In genomic region chr5:143059182-143059581, GRCm38 (mm10) we compare ENCODE assay signal across 11 mouse cellular contexts. TPM values are rescaled to one million over a fixed set of nuclear protein-coding genes. Genes with fewer than 3 reads are reported as not detected.
DNase-seq lines count a peak whose midpoint lies in the region; ATAC-seq and TF ChIP-seq lines count a peak whose summit lies in the region.
"Had no signal": no experiment of that assay in that cellular context is flagged by ENCODE, and none has a peak within 500 bp of the region (broad histone marks: within the 10 kb centered on the region; RNA-seq: fewer than 3 reads in every experiment).

No protein-coding gene starts in this region.

- no peaks in the 10 kb centered on the region for H3K27me3 ChIP-seq in heart, embryonic 10.5 days (ENCODE audit: insufficient read depth, poor library complexity, severe bottlenecking)
- H3K27me3 ChIP-seq in midbrain, postnatal 0 days (ENCODE audit: insufficient read depth, low read length): no peaks in the 10 kb centered on the region
- no peaks in the 10 kb centered on the region for H3K27me3 ChIP-seq in midbrain, embryonic 13.5 days
- H3K27me3 ChIP-seq in heart, embryonic 16.5 days (ENCODE audit: control insufficient read depth, insufficient read depth, low read length): no peaks in the 10 kb centered on the region
- no peaks in the 10 kb centered on the region for H3K27me3 ChIP-seq in stomach, embryonic 14.5 days (ENCODE audit: control insufficient read depth, insufficient read depth, low read length)
- H3K27me3 ChIP-seq: limb, embryonic 12.5 days; neural tube, embryonic 13.5 days had no signal

- no peak for TF ChIP-seq CTCF in midbrain, postnatal 0 days (IDR thresholded peaks at IDR 0.05)

- peaks cover 74% of the 10 kb centered on the region for H3K4me1 ChIP-seq in heart, embryonic 10.5 days
- peaks cover 4% of the 10 kb centered on the region; the same call in 1 of the 2 replicates for H3K4me1 ChIP-seq in midbrain, postnatal 0 days (ENCODE audit: insufficient read depth, low read length)
- H3K4me1 ChIP-seq in midbrain, embryonic 13.5 days (replicated peaks): peaks cover 34% of the 10 kb centered on the region
- H3K4me1 ChIP-seq in heart, embryonic 16.5 days (ENCODE audit: control insufficient read depth, insufficient read depth, low read length): peaks cover 56% of the 10 kb centered on the region
- H3K4me1 ChIP-seq in stomach, embryonic 14.5 days (ENCODE audit: control insufficient read depth, insufficient read depth, low read length): peaks cover 18% of the 10 kb centered on the region
- H3K4me1 ChIP-seq: limb, embryonic 12.5 days had no signal

- no peak overlapping the region for H3K4me2 ChIP-seq in midbrain, postnatal 0 days (ENCODE audit: low read depth, low read length, poor library complexity, severe bottlenecking)
- H3K4me2 ChIP-seq in midbrain, embryonic 13.5 days (replicated peaks): no peak overlapping the region
- H3K4me2 ChIP-seq in heart, embryonic 16.5 days (ENCODE audit: low read depth, low read length): no peak overlapping the region
- H3K4me2 ChIP-seq in stomach, embryonic 14.5 days (replicated peaks; ENCODE audit: low read depth, low read length): no peak overlapping the region
- H3K4me2 ChIP-seq: limb, embryonic 12.5 days; neural tube, embryonic 13.5 days had no signal

- H3K36me3 ChIP-seq in heart, embryonic 10.5 days: peaks cover 21% of the 10 kb centered on the region
- peaks cover 2% of the 10 kb centered on the region; the same call in 1 of the 2 replicates for H3K36me3 ChIP-seq in midbrain, postnatal 0 days (ENCODE audit: insufficient read depth, low read length)
- peaks cover 31% of the 10 kb centered on the region for H3K36me3 ChIP-seq in midbrain, embryonic 13.5 days
- H3K36me3 ChIP-seq in heart, embryonic 16.5 days (ENCODE audit: control insufficient read depth, insufficient read depth): peaks cover 14% of the 10 kb centered on the region; the same call in 1 of the 2 replicates
- H3K36me3 ChIP-seq in stomach, embryonic 14.5 days (ENCODE audit: control insufficient read depth, insufficient read depth, low read length): peaks cover 16% of the 10 kb centered on the region; the same call in 1 of the 2 replicates

- DNase-seq in heart, embryonic 10.5 days (ENCODE audit: low spot score): no peak
- no peak for DNase-seq in heart, postnatal 10 days
- DNase-seq in midbrain, postnatal 0 days (ENCODE audit: low spot score): no peak
- DNase-seq in gastrocnemius, adult 18-20 months (ENCODE audit: low spot score): no peak
- DNase-seq in embryo, embryonic 11 days: no peak
- DNase-seq: adrenal gland, postnatal 36 days had no signal

- H3K9ac ChIP-seq in midbrain, postnatal 0 days (replicated peaks; ENCODE audit: low read length, poor library complexity, severe bottlenecking): no peak overlapping the region
- no peak overlapping the region for H3K9ac ChIP-seq in midbrain, embryonic 13.5 days (replicated peaks)
- H3K9ac ChIP-seq in heart, embryonic 16.5 days (ENCODE audit: low read length): 0 out of 2 replicates have a peak overlapping the region, but pooled peaks have one; percentile 9
- no peak overlapping the region for H3K9ac ChIP-seq in stomach, embryonic 14.5 days (replicated peaks; ENCODE audit: low read depth, low read length)
- H3K9ac ChIP-seq: limb, embryonic 12.5 days; neural tube, embryonic 13.5 days had no signal

- H3K9me3 ChIP-seq in heart, embryonic 10.5 days: no peaks in the 10 kb centered on the region
- no peaks in the 10 kb centered on the region for H3K9me3 ChIP-seq in midbrain, postnatal 0 days (ENCODE audit: low read length)
- no peaks in the 10 kb centered on the region for H3K9me3 ChIP-seq in midbrain, embryonic 13.5 days
- no peaks in the 10 kb centered on the region for H3K9me3 ChIP-seq in heart, embryonic 16.5 days (replicated peaks; ENCODE audit: control insufficient read depth, low read length)
- H3K9me3 ChIP-seq in stomach, embryonic 14.5 days (ENCODE audit: control insufficient read depth, low read depth, low read length): no peaks in the 10 kb centered on the region
- H3K9me3 ChIP-seq: limb, embryonic 12.5 days; neural tube, embryonic 13.5 days had no signal

- intact Hi-C loops in heart, postnatal 10 days (cut with DNase I): no loop called here

- peak overlapping the region; percentile 83 for H3K27ac ChIP-seq in heart, embryonic 10.5 days
- H3K27ac ChIP-seq in midbrain, postnatal 0 days (ENCODE audit: low read depth, low read length): peak overlapping the region; percentile 55
- H3K27ac ChIP-seq in midbrain, embryonic 13.5 days: no peak overlapping the region
- peak overlapping the region; percentile 83 for H3K27ac ChIP-seq in heart, embryonic 16.5 days (ENCODE audit: low read length)
- H3K27ac ChIP-seq in stomach, embryonic 14.5 days (ENCODE audit: low read length): peak overlapping the region; percentile 80; the same call in 1 of the 2 replicates
- H3K27ac ChIP-seq: limb, embryonic 12.5 days had no signal

- no peak for ATAC-seq in midbrain, postnatal 0 days (ENCODE audit: low FRiP score)
- ATAC-seq in midbrain, embryonic 13.5 days: no peak
- no peak for ATAC-seq in heart, embryonic 16.5 days (replicated peaks; ENCODE audit: extremely low read depth, insufficient read depth, low FRiP score)
- no peak for ATAC-seq in stomach, embryonic 14.5 days (ENCODE audit: insufficient number of reproducible peaks, insufficient read depth, low FRiP score, low read depth)

- H3K4me3 ChIP-seq in heart, embryonic 10.5 days: no peak overlapping the region
- H3K4me3 ChIP-seq in midbrain, postnatal 0 days (ENCODE audit: low read depth, low read length): no peak overlapping the region
- H3K4me3 ChIP-seq in midbrain, embryonic 13.5 days (replicated peaks): no peak overlapping the region
- no peak overlapping the region for H3K4me3 ChIP-seq in heart, embryonic 16.5 days (ENCODE audit: low read length)
- no peak overlapping the region for H3K4me3 ChIP-seq in stomach, embryonic 14.5 days (ENCODE audit: low read depth, low read length)
- H3K4me3 ChIP-seq: limb, embryonic 12.5 days; neural tube, embryonic 13.5 days had no signal

RNA-seq across cellular contexts. Expression of gene Rnf216, which starts 53.6 kb away (rescaled TPM):
- 37.9 and 40.6 TPM in 2 replicates for polyA plus RNA-seq in heart, embryonic 10.5 days (2016; fragmentation: Nextera tagmentation; extraction: Ambion mirVana)
- 10 to 100 TPM; 33.4 to 33.5 TPM for total RNA-seq in heart, postnatal 10 days (2021)
- 37.0 and 40.7 TPM in 2 replicates for total RNA-seq in midbrain, postnatal 0 days (2014; rRNA removed)
- polyA plus RNA-seq in midbrain, postnatal 0 days (2015; fragmentation: Nextera tagmentation; extraction: Ambion mirVana): 22.1 and 27.5 TPM in 2 replicates
- polyA plus RNA-seq in midbrain, embryonic 13.5 days (2015; fragmentation: Nextera tagmentation; extraction: Ambion mirVana): 34.9 and 36.9 TPM in 2 replicates
- polyA plus RNA-seq in heart, embryonic 16.5 days (2015; fragmentation: Nextera tagmentation; extraction: Ambion mirVana): 22.7 and 24.7 TPM in 2 replicates
- 50.7 and 52.1 TPM in 2 replicates for polyA plus RNA-seq in stomach, embryonic 14.5 days (2014; fragmentation: Nextera tagmentation; extraction: Ambion mirVana)
- total RNA-seq in gastrocnemius, adult 18-20 months (2021): 10 to 100 TPM; 15.5 to 17.0 TPM
